Mouse (Mus musculus) G1E (cell line): ENCODE measurements around the gene Pcp4l1.

Experiments used
- CTCF ChIP-seq: IDR thresholded peaks from 2 replicates; pipeline ENCODE4 v1.5.1; 2012; ENCODE audit warnings: low read depth, low read length, inconsistent platforms, mixed read lengths
- GATA1 ChIP-seq: IDR thresholded peaks from 2 replicates; pipeline ENCODE4 v1.6.1; 2012; ENCODE audit warnings: borderline replicate concordance, low read length, inconsistent platforms, mixed read lengths

DNA sequence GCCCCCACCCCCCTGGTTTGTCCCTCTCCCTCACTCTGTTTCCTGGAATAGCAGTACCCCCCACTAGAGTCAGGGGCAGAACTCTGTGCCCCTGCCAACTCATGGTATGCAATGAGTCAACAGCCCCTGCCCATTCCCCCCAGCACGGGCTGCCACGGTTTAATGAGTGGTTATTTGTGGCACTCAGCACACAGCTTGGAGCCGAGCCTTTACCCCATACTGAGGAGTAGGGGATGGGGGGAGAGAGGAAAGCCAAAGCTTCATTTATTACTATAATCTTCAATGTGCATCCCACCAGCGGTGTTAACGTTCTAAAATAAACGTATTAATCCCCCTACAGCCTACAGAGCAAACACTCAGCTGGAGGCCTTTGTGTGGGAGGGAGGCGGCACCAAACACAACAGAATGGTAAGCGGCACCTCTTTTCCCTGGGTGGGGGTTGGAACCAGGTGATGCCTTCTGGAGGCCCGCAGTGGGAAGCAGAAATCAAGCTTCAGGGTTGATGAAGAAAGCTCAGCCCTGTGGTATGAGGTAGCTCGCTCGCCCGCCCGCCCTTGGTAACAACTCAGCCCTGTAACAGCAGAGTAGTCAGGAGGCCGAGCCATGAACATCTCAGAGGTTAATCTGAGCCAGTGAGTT is 6.5 kb downstream of the Pcp4l1 start:
- no peak for TF ChIP-seq CTCF
- TF ChIP-seq GATA1: no peak
